In the genomic region with DNA sequence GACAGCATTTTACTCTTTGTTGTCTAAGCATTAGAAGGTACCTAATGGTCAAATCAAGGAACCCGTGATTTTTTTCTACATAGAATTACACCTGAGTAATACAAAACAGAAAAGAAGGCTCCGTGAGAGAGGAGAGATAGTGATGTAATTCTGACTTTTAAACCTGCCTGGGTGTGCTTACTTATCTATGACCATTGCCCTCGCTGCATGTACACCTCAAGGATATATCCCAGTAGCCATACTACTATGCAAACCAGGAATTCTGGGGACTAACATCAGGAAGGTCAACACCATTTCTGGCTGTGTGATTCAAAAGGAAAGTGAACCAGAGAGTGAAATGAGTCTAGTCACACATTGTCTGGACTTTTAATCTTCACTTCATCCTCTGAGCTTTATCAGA, we compare ENCODE assay signal across 22 mouse cellular contexts. TPM values are rescaled to one million over a fixed set of nuclear protein-coding genes. Genes with fewer than 3 reads are reported as not detected.
DNase-seq lines count a peak whose midpoint lies in the region; ATAC-seq and TF ChIP-seq lines count a peak whose summit lies in the region.
"Had no signal": no experiment of that assay in that cellular context is flagged by ENCODE, and none has a peak within 500 bp of the region (broad histone marks: within the 10 kb centered on the region; RNA-seq: fewer than 3 reads in every experiment).

No protein-coding gene starts in this region.

- H3K9ac ChIP-seq in intestine, embryonic 16.5 days (ENCODE audit: low read depth, low read length) = no peak overlapping the region
- no peak overlapping the region for H3K9ac ChIP-seq in intestine, embryonic 15.5 days
- H3K9ac ChIP-seq in intestine, postnatal 0 days (ENCODE audit: low read depth, low read length) = no peak overlapping the region
- no peak overlapping the region for H3K9ac ChIP-seq in stomach, postnatal 0 days (ENCODE audit: low read length)
- H3K9ac ChIP-seq: embryonic facial prominence, embryonic 12.5 days; forebrain, embryonic 13.5 days; forebrain, embryonic 15.5 days; forebrain, postnatal 0 days had no signal

- H3K4me1 ChIP-seq in intestine, embryonic 16.5 days (ENCODE audit: control insufficient read depth, insufficient read depth, low read length) = no peaks in the 10 kb centered on the region
- no peaks in the 10 kb centered on the region for H3K4me1 ChIP-seq in intestine, embryonic 15.5 days (replicated peaks)
- H3K4me1 ChIP-seq in intestine, postnatal 0 days (replicated peaks; ENCODE audit: control insufficient read depth, insufficient read depth, low read length) = no peaks in the 10 kb centered on the region
- H3K4me1 ChIP-seq in small intestine, adult 2 months (ENCODE audit: control insufficient read depth, insufficient read depth, insufficient read length, low read length) = peaks cover 1% of the 10 kb centered on the region; the same call in 1 of the 2 replicates
- no peaks in the 10 kb centered on the region for H3K4me1 ChIP-seq in stomach, postnatal 0 days (replicated peaks; ENCODE audit: control insufficient read depth, insufficient read depth)
- H3K4me1 ChIP-seq: forebrain, embryonic 13.5 days; forebrain, embryonic 15.5 days had no signal

- no peak for DNase-seq in stomach, postnatal 0 days (ENCODE audit: low spot score)
- DNase-seq: adrenal gland, adult 2 months; adrenal gland, postnatal 10 days; adrenal gland, postnatal 25 days; cerebellum, adult 11 months; cerebellum, adult 18-20 months; cerebellum, adult 8-10 months; cerebellum, postnatal 10 days; cerebellum, postnatal 25 days; forebrain, postnatal 0 days had no signal

- no peak overlapping the region for H3K27ac ChIP-seq in intestine, embryonic 16.5 days (ENCODE audit: low read length)
- H3K27ac ChIP-seq in intestine, embryonic 15.5 days = no peak overlapping the region
- H3K27ac ChIP-seq in intestine, postnatal 0 days (ENCODE audit: low read depth, low read length) = 0 out of 2 replicates have a peak overlapping the region, but pooled peaks have one; percentile 54
- H3K27ac ChIP-seq in small intestine, adult 2 months (ENCODE audit: insufficient read depth, low read depth, low read length) = peak overlapping the region; percentile 66
- H3K27ac ChIP-seq in stomach, postnatal 0 days (replicated peaks) = no peak overlapping the region
- H3K27ac ChIP-seq: embryonic facial prominence, embryonic 10.5 days; embryonic facial prominence, embryonic 12.5 days; forebrain, embryonic 13.5 days; forebrain, embryonic 15.5 days had no signal

- no peak for TF ChIP-seq POLR2A in small intestine, adult 2 months (IDR thresholded peaks at IDR 0.05; ENCODE audit: low read depth, low read length)

- TF ChIP-seq EP300 in stomach, postnatal 0 days (optimal IDR thresholded peaks at IDR 0.05) = no peak

- 75% methylated on average over 3 of the region's 3 CpGs for WGBS in intestine, embryonic 16.5 days
- 89% methylated on average over 3 of the region's 3 CpGs for whole genome bisulfite sequencing in intestine, embryonic 15.5 days
- 58% methylated on average over 3 of the region's 3 CpGs for WGBS in intestine, postnatal 0 days
- 61% methylated on average over 3 of the region's 3 CpGs for WGBS in small intestine, adult 2 months
- WGBS in stomach, postnatal 0 days = 87% methylated on average over 3 of the region's 3 CpGs

- H3K4me3 ChIP-seq in intestine, embryonic 16.5 days (ENCODE audit: low read length) = no peak overlapping the region
- H3K4me3 ChIP-seq in intestine, embryonic 15.5 days (replicated peaks) = no peak overlapping the region
- H3K4me3 ChIP-seq in intestine, postnatal 0 days (ENCODE audit: low read depth, low read length) = no peak overlapping the region
- no peak overlapping the region for H3K4me3 ChIP-seq in small intestine, adult 2 months (ENCODE audit: low read depth, low read length)
- H3K4me3 ChIP-seq in stomach, postnatal 0 days (ENCODE audit: low read depth, low read length) = no peak overlapping the region
- H3K4me3 ChIP-seq: embryonic facial prominence, embryonic 10.5 days; embryonic facial prominence, embryonic 12.5 days; forebrain, embryonic 13.5 days; forebrain, embryonic 15.5 days had no signal

- H3K27me3 ChIP-seq in intestine, embryonic 16.5 days (replicated peaks; ENCODE audit: control insufficient read depth, insufficient read depth, low read length) = no peaks in the 10 kb centered on the region
- H3K27me3 ChIP-seq in intestine, embryonic 15.5 days (replicated peaks) = no peaks in the 10 kb centered on the region
- H3K27me3 ChIP-seq in intestine, postnatal 0 days (replicated peaks; ENCODE audit: control insufficient read depth, insufficient read depth, low read length) = no peaks in the 10 kb centered on the region
- no peaks in the 10 kb centered on the region for H3K27me3 ChIP-seq in small intestine, adult 2 months (ENCODE audit: control insufficient read depth, insufficient read depth, low read length)
- no peaks in the 10 kb centered on the region for H3K27me3 ChIP-seq in stomach, postnatal 0 days (ENCODE audit: control insufficient read depth, insufficient read depth, low read length)
- H3K27me3 ChIP-seq: embryonic facial prominence, embryonic 12.5 days; forebrain, embryonic 13.5 days; forebrain, embryonic 15.5 days had no signal

- TF ChIP-seq CTCF in intestine, postnatal 0 days (IDR thresholded peaks at IDR 0.05; ENCODE audit: low read depth) = no peak
- TF ChIP-seq CTCF in small intestine, adult 2 months (IDR thresholded peaks at IDR 0.05; ENCODE audit: extremely low read depth, insufficient read length, insufficient replicate concordance, low read depth, low read length) = no peak
- no peak for TF ChIP-seq CTCF in stomach, postnatal 0 days (IDR thresholded peaks at IDR 0.05; ENCODE audit: low read depth)

- H3K4me2 ChIP-seq in intestine, embryonic 16.5 days (ENCODE audit: low read depth, low read length) = no peak overlapping the region
- H3K4me2 ChIP-seq in intestine, embryonic 15.5 days (replicated peaks) = no peak overlapping the region
- no peak overlapping the region for H3K4me2 ChIP-seq in intestine, postnatal 0 days (replicated peaks; ENCODE audit: low read depth)
- H3K4me2 ChIP-seq in stomach, postnatal 0 days (replicated peaks; ENCODE audit: low read depth) = no peak overlapping the region
- H3K4me2 ChIP-seq: embryonic facial prominence, embryonic 12.5 days; forebrain, embryonic 13.5 days; forebrain, embryonic 15.5 days had no signal

- no peaks in the 10 kb centered on the region for H3K9me3 ChIP-seq in intestine, embryonic 16.5 days (ENCODE audit: control insufficient read depth, low read length)
- no peaks in the 10 kb centered on the region for H3K9me3 ChIP-seq in intestine, embryonic 15.5 days
- H3K9me3 ChIP-seq in intestine, postnatal 0 days (ENCODE audit: control insufficient read depth) = no peaks in the 10 kb centered on the region
- H3K9me3 ChIP-seq in stomach, postnatal 0 days (ENCODE audit: control insufficient read depth, low read length) = no peaks in the 10 kb centered on the region
- H3K9me3 ChIP-seq: embryonic facial prominence, embryonic 10.5 days; embryonic facial prominence, embryonic 12.5 days; forebrain, embryonic 13.5 days; forebrain, embryonic 15.5 days had no signal

- no peaks in the 10 kb centered on the region for H3K36me3 ChIP-seq in intestine, embryonic 16.5 days (ENCODE audit: control insufficient read depth, insufficient read depth, low read length)
- H3K36me3 ChIP-seq in intestine, embryonic 15.5 days = no peaks in the 10 kb centered on the region
- peaks cover 9% of the 10 kb centered on the region; the same call in 1 of the 2 replicates for H3K36me3 ChIP-seq in intestine, postnatal 0 days (ENCODE audit: control insufficient read depth, insufficient read depth)
- peaks cover 10% of the 10 kb centered on the region for H3K36me3 ChIP-seq in small intestine, adult 2 months (ENCODE audit: control insufficient read depth, insufficient read depth, low read length)
- no peaks in the 10 kb centered on the region for H3K36me3 ChIP-seq in stomach, postnatal 0 days (ENCODE audit: control insufficient read depth, insufficient read depth, low read length)
- H3K36me3 ChIP-seq: embryonic facial prominence, embryonic 10.5 days; embryonic facial prominence, embryonic 12.5 days; forebrain, embryonic 15.5 days had no signal

- 0 out of 2 replicates have a peak, but pooled peaks have one; percentile 38 for ATAC-seq in intestine, embryonic 16.5 days
- no peak for ATAC-seq in intestine, embryonic 15.5 days
- ATAC-seq in intestine, postnatal 0 days = peak; percentile 63; the same call in 1 of the 2 replicates
- no peak for ATAC-seq in stomach, postnatal 0 days (ENCODE audit: low FRiP score, low TSS enrichment)
- ATAC-seq: forebrain, embryonic 13.5 days; forebrain, embryonic 15.5 days; forebrain, postnatal 0 days had no signal

RNA-seq across cellular contexts. Expression of a gene that starts 9.9 kb away (rescaled TPM):
- 19.6 and 23.8 TPM in 2 replicates for polyA plus RNA-seq in intestine, embryonic 16.5 days (2015; fragmentation: Nextera tagmentation; extraction: Ambion mirVana)
- 19.2 and 19.4 TPM in 2 replicates for polyA plus RNA-seq in intestine, embryonic 15.5 days (2015; fragmentation: Nextera tagmentation; extraction: Ambion mirVana)
- polyA plus RNA-seq in intestine, postnatal 0 days (2015; fragmentation: Nextera tagmentation; extraction: Ambion mirVana) = 51.9 and 60.9 TPM in 2 replicates
- 1.3 and 2.3 TPM in 2 replicates for polyA plus RNA-seq in small intestine, adult 2 months (2012; rRNA removed)
- 28.8 and 30.0 TPM in 2 replicates for polyA plus RNA-seq in stomach, postnatal 0 days (2015; fragmentation: Nextera tagmentation; extraction: Ambion mirVana)

RNA-seq across cellular contexts. Expression of a gene that starts 33.7 kb away (rescaled TPM):
- 1.1 and 1.4 TPM in 2 replicates for polyA plus RNA-seq in intestine, embryonic 16.5 days (2015; fragmentation: Nextera tagmentation; extraction: Ambion mirVana)
- 1.0 and 1.7 TPM in 2 replicates for polyA plus RNA-seq in intestine, embryonic 15.5 days (2015; fragmentation: Nextera tagmentation; extraction: Ambion mirVana)
- polyA plus RNA-seq in intestine, postnatal 0 days (2015; fragmentation: Nextera tagmentation; extraction: Ambion mirVana) = 0.68 and 1.0 TPM in 2 replicates
- polyA plus RNA-seq in small intestine, adult 2 months (2012; rRNA removed) = not detected in 2 replicates
- 2.8 and 3.6 TPM in 2 replicates for polyA plus RNA-seq in stomach, postnatal 0 days (2015; fragmentation: Nextera tagmentation; extraction: Ambion mirVana)
- polyA plus RNA-seq: C2C12; embryonic facial prominence, embryonic 14.5 days; forebrain, embryonic 11.5 days had no signal

RNA-seq across cellular contexts. Expression of a gene that starts 39.7 kb away (rescaled TPM):
- 0.34 and 0.50 TPM in 2 replicates for polyA plus RNA-seq in intestine, embryonic 16.5 days (2015; fragmentation: Nextera tagmentation; extraction: Ambion mirVana)
- polyA plus RNA-seq in intestine, embryonic 15.5 days (2015; fragmentation: Nextera tagmentation; extraction: Ambion mirVana) = 0.13 and 0.25 TPM in 2 replicates
- 1.3 and 1.6 TPM in 2 replicates for polyA plus RNA-seq in intestine, postnatal 0 days (2015; fragmentation: Nextera tagmentation; extraction: Ambion mirVana)
- 0.06 and 0.32 TPM in 2 replicates for polyA plus RNA-seq in small intestine, adult 2 months (2012; rRNA removed)
- 0.70 and 1.5 TPM in 2 replicates for polyA plus RNA-seq in stomach, postnatal 0 days (2015; fragmentation: Nextera tagmentation; extraction: Ambion mirVana)
- polyA plus RNA-seq: adrenal gland, adult 2 months; C2C12; cortical plate, adult 2 months; embryonic facial prominence, embryonic 10.5 days; embryonic facial prominence, embryonic 12.5 days; embryonic facial prominence, embryonic 14.5 days; forebrain, embryonic 11.5 days; forebrain, embryonic 13.5 days; forebrain, embryonic 15.5 days; forebrain, postnatal 0 days had no signal

Comparison
In these comparisons a context has a peak if more than half of its experiments do, and no peak if none do; other contexts are left out.
1. ATAC-seq: peak in intestine, embryonic 16.5 days (single experiment) and intestine, postnatal 0 days (single experiment); none in intestine, embryonic 15.5 days (single experiment) and stomach, postnatal 0 days (single experiment).
2. H3K27ac ChIP-seq: peak in intestine, postnatal 0 days (single experiment) and small intestine, adult 2 months (single experiment); none in intestine, embryonic 16.5 days (single experiment), intestine, embryonic 15.5 days (single experiment) and stomach, postnatal 0 days (single experiment).